ENCODE assay signal across 17 mouse cellular contexts in the genomic region with DNA sequence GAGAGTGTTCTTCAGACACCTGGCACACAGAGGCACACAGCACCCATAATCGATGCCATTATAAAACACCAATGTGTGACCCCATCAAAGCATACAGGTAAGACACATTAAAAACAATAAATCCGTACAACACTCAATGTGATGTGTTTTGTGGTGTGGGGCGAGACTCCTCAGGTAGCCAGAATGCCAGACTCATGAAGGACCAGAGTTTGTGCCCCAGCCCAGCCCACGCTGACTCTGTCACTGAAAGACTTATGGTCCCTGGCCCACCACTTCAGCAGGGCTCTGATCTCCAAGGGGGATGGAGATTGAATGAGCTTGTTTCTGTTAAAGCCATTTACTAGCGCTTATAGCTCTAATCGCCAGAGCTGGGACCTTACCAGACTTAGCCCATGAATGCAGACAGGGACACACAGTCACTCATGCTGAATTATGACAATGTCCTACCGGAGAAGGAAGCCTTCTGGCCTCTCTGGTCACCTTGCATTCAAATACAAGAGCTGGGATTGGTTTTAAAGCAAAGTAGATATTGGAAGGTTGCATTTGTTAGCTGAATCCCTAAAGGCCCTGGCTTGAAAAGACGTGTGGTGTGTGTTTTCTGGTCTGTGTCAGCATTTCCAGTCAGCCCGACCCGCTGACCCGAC.
DNase-seq lines count a peak whose midpoint lies in the region; ATAC-seq and TF ChIP-seq lines count a peak whose summit lies in the region.
"Had no signal": no experiment of that assay in that cellular context is flagged by ENCODE, and none has a peak within 500 bp of the region (broad histone marks: within the 10 kb centered on the region; RNA-seq: fewer than 3 reads in every experiment).

No protein-coding gene starts in this region.

- H3K36me3 ChIP-seq in kidney, postnatal 0 days (ENCODE audit: insufficient read depth, low read length) = no peaks in the 10 kb centered on the region
- H3K36me3 ChIP-seq in stomach, embryonic 14.5 days (ENCODE audit: control insufficient read depth, insufficient read depth, low read length) = no peaks in the 10 kb centered on the region
- no peaks in the 10 kb centered on the region for H3K36me3 ChIP-seq in stomach, postnatal 0 days (ENCODE audit: control insufficient read depth, insufficient read depth, low read length)
- H3K36me3 ChIP-seq in embryonic facial prominence, embryonic 12.5 days = no peaks in the 10 kb centered on the region
- H3K36me3 ChIP-seq: G1E; neural tube, embryonic 13.5 days had no signal

- no peak for TF ChIP-seq EP300 in stomach, postnatal 0 days (optimal IDR thresholded peaks at IDR 0.05)

- 0 out of 2 replicates have a peak, but pooled peaks cover 5% of the 10 kb centered on the region for H3K4me1 ChIP-seq in kidney, postnatal 0 days (replicated peaks; ENCODE audit: insufficient read depth, low read length)
- H3K4me1 ChIP-seq in stomach, embryonic 14.5 days (ENCODE audit: control insufficient read depth, insufficient read depth, low read length) = peaks cover 10% of the 10 kb centered on the region
- no peaks in the 10 kb centered on the region for H3K4me1 ChIP-seq in stomach, postnatal 0 days (replicated peaks; ENCODE audit: control insufficient read depth, insufficient read depth)
- H3K4me1 ChIP-seq in embryonic facial prominence, embryonic 12.5 days = peaks cover 6% of the 10 kb centered on the region

- H3K27ac ChIP-seq in kidney, postnatal 0 days = no peak overlapping the region
- H3K27ac ChIP-seq in stomach, embryonic 14.5 days (ENCODE audit: low read length) = no peak overlapping the region
- no peak overlapping the region for H3K27ac ChIP-seq in stomach, postnatal 0 days (replicated peaks)
- peak overlapping the region; percentile 11; the same call in 1 of the 2 replicates for H3K27ac ChIP-seq in embryonic facial prominence, embryonic 12.5 days
- H3K27ac ChIP-seq: neural tube, embryonic 13.5 days had no signal

- H3K27me3 ChIP-seq in kidney, postnatal 0 days (ENCODE audit: insufficient read depth, low read length) = no peaks in the 10 kb centered on the region
- H3K27me3 ChIP-seq in stomach, embryonic 14.5 days (ENCODE audit: control insufficient read depth, insufficient read depth, low read length) = no peaks in the 10 kb centered on the region
- H3K27me3 ChIP-seq in stomach, postnatal 0 days (ENCODE audit: control insufficient read depth, insufficient read depth, low read length) = no peaks in the 10 kb centered on the region
- no peaks in the 10 kb centered on the region for H3K27me3 ChIP-seq in embryonic facial prominence, embryonic 12.5 days
- H3K27me3 ChIP-seq: neural tube, embryonic 13.5 days had no signal

- no peak overlapping the region for H3K9ac ChIP-seq in kidney, postnatal 0 days (ENCODE audit: low read depth, low read length)
- H3K9ac ChIP-seq in stomach, embryonic 14.5 days (replicated peaks; ENCODE audit: low read depth, low read length) = 0 out of 2 replicates have a peak overlapping the region, but pooled peaks have one; percentile 4
- no peak overlapping the region for H3K9ac ChIP-seq in stomach, postnatal 0 days (ENCODE audit: low read length)
- H3K9ac ChIP-seq in embryonic facial prominence, embryonic 12.5 days = no peak overlapping the region
- H3K9ac ChIP-seq: neural tube, embryonic 13.5 days had no signal

- 41% methylated on average over 11 of the region's 11 CpGs for WGBS in kidney, postnatal 0 days
- WGBS in stomach, embryonic 14.5 days = 38% methylated on average over 11 of the region's 11 CpGs
- WGBS in stomach, postnatal 0 days = 57% methylated on average over 11 of the region's 11 CpGs
- WGBS in embryonic facial prominence, embryonic 12.5 days = 54% methylated on average over 11 of the region's 11 CpGs

- intact Hi-C loops in left cerebral cortex, postnatal 4 days (cut with DNase I) = loop anchor here (5.0 kb wide), 1 partner anchor 160 kb away; no protein-coding TSS in a partner anchor

- H3K9me3 ChIP-seq in kidney, postnatal 0 days (replicated peaks; ENCODE audit: low read length) = no peaks in the 10 kb centered on the region
- no peaks in the 10 kb centered on the region for H3K9me3 ChIP-seq in stomach, embryonic 14.5 days (ENCODE audit: control insufficient read depth, low read depth, low read length)
- H3K9me3 ChIP-seq in stomach, postnatal 0 days (ENCODE audit: control insufficient read depth, low read length) = no peaks in the 10 kb centered on the region
- H3K9me3 ChIP-seq in embryonic facial prominence, embryonic 12.5 days = no peaks in the 10 kb centered on the region
- H3K9me3 ChIP-seq: G1E; neural tube, embryonic 13.5 days had no signal

- TF ChIP-seq CTCF in kidney, postnatal 0 days (IDR thresholded peaks at IDR 0.05; ENCODE audit: low read depth) = no peak
- no peak for TF ChIP-seq CTCF in stomach, postnatal 0 days (IDR thresholded peaks at IDR 0.05; ENCODE audit: low read depth)

- DNase-seq in kidney, postnatal 0 days (ENCODE audit: low spot score) = no peak
- no peak for DNase-seq in kidney, postnatal 25 days
- no peak for DNase-seq in stomach, postnatal 0 days (ENCODE audit: low spot score)
- DNase-seq in left cerebral cortex, postnatal 4 days = no peak
- no peak for DNase-seq in layer of hippocampus, adult 9-11 months
- DNase-seq: cerebellum, adult 9-11 months; heart, adult 11 months; kidney, adult 8-10 months; right cerebral cortex, postnatal 14 days; thymus, postnatal 36 days had no signal

- H3K4me3 ChIP-seq in kidney, postnatal 0 days (replicated peaks; ENCODE audit: low read depth, low read length) = no peak overlapping the region
- H3K4me3 ChIP-seq in stomach, embryonic 14.5 days (ENCODE audit: low read depth, low read length) = no peak overlapping the region
- H3K4me3 ChIP-seq in stomach, postnatal 0 days (ENCODE audit: low read depth, low read length) = no peak overlapping the region
- no peak overlapping the region for H3K4me3 ChIP-seq in embryonic facial prominence, embryonic 12.5 days
- H3K4me3 ChIP-seq: neural tube, embryonic 13.5 days had no signal

- ATAC-seq in kidney, postnatal 0 days (replicated peaks; ENCODE audit: low FRiP score, low read depth) = no peak
- no peak for ATAC-seq in stomach, embryonic 14.5 days (ENCODE audit: insufficient number of reproducible peaks, insufficient read depth, low FRiP score, low read depth)
- ATAC-seq in stomach, postnatal 0 days (ENCODE audit: low FRiP score, low TSS enrichment) = no peak
- ATAC-seq in embryonic facial prominence, embryonic 12.5 days (ENCODE audit: insufficient number of reproducible peaks, insufficient read depth, low FRiP score, low TSS enrichment) = no peak
- ATAC-seq: CD4-positive, CD25-positive, alpha-beta regulatory T cell, adult 4 months; forebrain, embryonic 16.5 days; hindbrain, embryonic 16.5 days had no signal

- H3K4me2 ChIP-seq in kidney, postnatal 0 days (ENCODE audit: low read length) = 0 out of 2 replicates have a peak overlapping the region, but pooled peaks have one; percentile 5
- 0 out of 2 replicates have a peak overlapping the region, but pooled peaks have one; percentile 3 for H3K4me2 ChIP-seq in stomach, embryonic 14.5 days (replicated peaks; ENCODE audit: low read depth, low read length)
- H3K4me2 ChIP-seq in stomach, postnatal 0 days (replicated peaks; ENCODE audit: low read depth) = no peak overlapping the region
- H3K4me2 ChIP-seq in embryonic facial prominence, embryonic 12.5 days (replicated peaks) = peak overlapping the region; percentile 15; the same call in 1 of the 2 replicates
- H3K4me2 ChIP-seq: neural tube, embryonic 13.5 days had no signal
